Mouse (Mus musculus): ENCODE data around the gene 0610037L13Rik.

GRCm38 (mm10) chr4:107928726-107929125 lies 39.1 kb downstream of the 0610037L13Rik start:
- TF ChIP-seq GATA1 (IDR thresholded peaks at IDR 0.05; ENCODE audit: borderline replicate concordance, low read length) (no peak), FLI1 (IDR thresholded peaks at IDR 0.05; ENCODE audit: low read length) (no peak)

Measured in megakaryocyte, embryonic 14.5 days (primary cell).